Mouse (Mus musculus) yolk sac, embryonic 10.5 days (tissue): ENCODE data around the gene Shisa9.

Source experiments
- DNase-seq: peaks from one replicate; pipeline ENCODE4 v3.0.0-alpha.2; 2017; ENCODE audit warnings: low spot score

Shisa9 gene

GRCm38 (mm10) chr16:12072573-12072972 lies 88.7 kb downstream of the Shisa9 start:
- no peak for DNase-seq

- no peak for DNase-seq
Measured at GRCm38 (mm10) chr16:12076270-12076669, 92.4 kb downstream of the Shisa9 start.

GRCm38 (mm10) chr16:12076700-12077099 lies 92.8 kb downstream of the Shisa9 start:
- DNase-seq, result no peak

GRCm38 (mm10) chr16:12083082-12083481 lies 99.2 kb downstream of the Shisa9 start:
- no peak for DNase-seq

- no peak for DNase-seq
Measured at GRCm38 (mm10) chr16:12090604-12091235, 106.8 kb downstream of the Shisa9 start.

- no peak for DNase-seq
Measured at GRCm38 (mm10) chr16:12093253-12093652, 109.3 kb downstream of the Shisa9 start.

GRCm38 (mm10) chr16:12094784-12095315 lies 110.9 kb downstream of the Shisa9 start:
- DNase-seq, result no peak

GRCm38 (mm10) chr16:12095365-12095764 lies 111.5 kb downstream of the Shisa9 start:
- DNase-seq, result no peak

- no peak for DNase-seq
Measured at GRCm38 (mm10) chr16:12108436-12108835, 124.5 kb downstream of the Shisa9 start.

GRCm38 (mm10) chr16:12110851-12111437 lies 127.0 kb downstream of the Shisa9 start:
- no peak for DNase-seq

- DNase-seq, result no peak
Measured at GRCm38 (mm10) chr16:12114396-12114795, 130.5 kb downstream of the Shisa9 start.

GRCm38 (mm10) chr16:12115040-12115856 lies 131.3 kb downstream of the Shisa9 start:
- DNase-seq, result no peak

GRCm38 (mm10) chr16:12116926-12117325 lies 133.0 kb downstream of the Shisa9 start:
- DNase-seq, result no peak

GRCm38 (mm10) chr16:12119463-12119862 lies 135.6 kb downstream of the Shisa9 start:
- no peak for DNase-seq

GRCm38 (mm10) chr16:12129782-12130181 lies 145.9 kb downstream of the Shisa9 start:
- no peak for DNase-seq

- DNase-seq, result no peak
Measured at GRCm38 (mm10) chr16:12146666-12147065, 162.8 kb downstream of the Shisa9 start.

GRCm38 (mm10) chr16:12151986-12152385 lies 168.1 kb downstream of the Shisa9 start:
- DNase-seq, result no peak

GRCm38 (mm10) chr16:12154476-12154875 lies 170.6 kb downstream of the Shisa9 start:
- no peak for DNase-seq

GRCm38 (mm10) chr16:12173482-12174041 lies 189.6 kb downstream of the Shisa9 start:
- DNase-seq, result no peak

GRCm38 (mm10) chr16:12178031-12178430 lies 194.1 kb downstream of the Shisa9 start:
- DNase-seq, result no peak

- DNase-seq, result no peak
Measured at GRCm38 (mm10) chr16:12189739-12190138, 205.8 kb downstream of the Shisa9 start.

- DNase-seq, result no peak
Measured at GRCm38 (mm10) chr16:12196841-12197240, 212.9 kb downstream of the Shisa9 start.
